Mouse (Mus musculus) MEL (cell line): ENCODE data around the gene Bbs9.

Source experiments
- CHD2 ChIP-seq: IDR thresholded peaks from 2 replicates; pipeline ENCODE4 v1.6.1; 2011; ENCODE audit warnings: low read length, improper control_type of control experiment
- CTCF ChIP-seq, 3 experiments: IDR thresholded peaks in 2 of 3; conservative IDR thresholded peaks in 1 of 3; 2 replicates each; pipeline ENCODE4 v1.5.1; 2011 to 2012; ENCODE audit warnings: low read length in 3 of 3, low read depth in 2 of 3, mild to moderate bottlenecking in 2 of 3, improper control_type of control experiment in 1 of 3, inconsistent platforms in 1 of 3, mixed read lengths in 1 of 3, moderate library complexity in 1 of 3; ENCODE audit not compliant: control insufficient read depth in 1 of 3, insufficient read depth in 1 of 3, poor library complexity in 1 of 3, severe bottlenecking in 1 of 3
- E2F4 ChIP-seq: IDR thresholded peaks from 2 replicates; pipeline ENCODE4 v1.6.1; 2011; ENCODE audit warnings: low read depth, low read length, improper control_type of control experiment, borderline replicate concordance
- EP300 ChIP-seq, 2 experiments: IDR thresholded peaks; 2 replicates each; pipeline ENCODE4 v1.6.1; 2011; ENCODE audit warnings: improper control_type of control experiment in 2 of 2, low read length in 2 of 2, low read depth in 1 of 2, mild to moderate bottlenecking in 1 of 2
- GATA1 ChIP-seq: IDR thresholded peaks from 2 replicates; pipeline ENCODE4 v1.6.1; 2011; ENCODE audit warnings: low read depth, low read length, improper control_type of control experiment
- MAFK ChIP-seq: IDR thresholded peaks from 2 replicates; pipeline ENCODE4 v1.6.1; 2011; ENCODE audit warnings: low read depth, mild to moderate bottlenecking, low read length, improper control_type of control experiment, borderline replicate concordance
- MYC ChIP-seq: IDR thresholded peaks from 2 replicates; pipeline ENCODE4 v1.6.1; 2011; ENCODE audit warnings: low read depth, mild to moderate bottlenecking, low read length, improper control_type of control experiment, moderate library complexity
- POLR2A ChIP-seq, 2 experiments: IDR thresholded peaks; 2 replicates each; pipeline ENCODE4 v1.6.1; 2011 to 2012; ENCODE audit warnings: low read length in 2 of 2, mild to moderate bottlenecking in 2 of 2, control low read depth in 1 of 2, improper control_type of control experiment in 1 of 2, low read depth in 1 of 2, moderate library complexity in 1 of 2; ENCODE audit not compliant: control insufficient read depth in 1 of 2, insufficient read depth in 1 of 2, poor library complexity in 1 of 2
- RAD21 ChIP-seq: IDR thresholded peaks from 2 replicates; pipeline ENCODE4 v1.6.1; 2011; ENCODE audit warnings: mild to moderate bottlenecking, low read depth, low read length, improper control_type of control experiment
- TCF12 ChIP-seq: IDR thresholded peaks from 2 replicates; pipeline ENCODE4 v1.6.1; 2014; ENCODE audit warnings: low read depth, mild to moderate bottlenecking, inconsistent platforms, low read length, improper control_type of control experiment, moderate library complexity
- ZNF384 ChIP-seq: IDR thresholded peaks from 2 replicates; pipeline ENCODE4 v1.6.1; 2012; ENCODE audit warnings: low read depth, mild to moderate bottlenecking, inconsistent platforms, low read length, improper control_type of control experiment

GRCm38 (mm10) chr9:22695392-22695791 lies 219.9 kb downstream of the Bbs9 start:
- TF ChIP-seq EP300 (IDR thresholded peaks at IDR 0.05; ENCODE audit: low read depth in 1 of 2, low read length in 2 of 2): no peak
- no peak for TF ChIP-seq GATA1
- no peak for TF ChIP-seq POLR2A (IDR thresholded peaks at IDR 0.05; ENCODE audit: control insufficient read depth in 1 of 2, insufficient read depth in 1 of 2, low read depth in 1 of 2, low read length in 2 of 2, poor library complexity in 1 of 2)
- peak; percentile 19; the same call in 1 of the 2 replicates for TF ChIP-seq RAD21
- TF ChIP-seq MYC: no peak
- TF ChIP-seq MAFK: no peak
- no peak for TF ChIP-seq TCF12
- TF ChIP-seq CTCF (IDR thresholded peaks at IDR 0.05 in 2 of 3, conservative IDR thresholded peaks at IDR 0.05 in 1 of 3; ENCODE audit: control insufficient read depth in 1 of 3, insufficient read depth in 1 of 3, low read depth in 2 of 3, low read length in 3 of 3, poor library complexity in 1 of 3, severe bottlenecking in 1 of 3): peak in 2 of 3 experiments; percentile 19 to 32; a peak in 2 of 6 replicates
- TF ChIP-seq CHD2: no peak
- no peak for TF ChIP-seq ZNF384
- TF ChIP-seq E2F4: no peak
